Mouse (Mus musculus) brain, embryonic 14.5 days (tissue): ENCODE measurements at regions not wholly inside any gene's neighbourhood (a gene's known extent, or its start where the extent isn't known, plus 50 kb on each side); places are given as distances from the start of the nearest gene placed in this dataset.

Experiments used
- CTCF ChIP-seq: fragments of 200-500 bp; IDR thresholded peaks from 2 replicates; pipeline ENCODE4 v1.5.1; 2012; ENCODE audit warnings: inconsistent platforms, mild to moderate bottlenecking, moderate library complexity, borderline replicate concordance; ENCODE audit not compliant: insufficient read depth, insufficient read length; ENCODE audit errors: extremely low read depth
- POLR2A ChIP-seq: fragments of 200-500 bp; IDR thresholded peaks from 2 replicates; pipeline ENCODE4 v1.6.1; 2012; ENCODE audit warnings: mild to moderate bottlenecking, inconsistent platforms, borderline replicate concordance; ENCODE audit not compliant: poor library complexity, insufficient read depth, insufficient read length, severe bottlenecking; ENCODE audit errors: extremely low read depth

DNA sequence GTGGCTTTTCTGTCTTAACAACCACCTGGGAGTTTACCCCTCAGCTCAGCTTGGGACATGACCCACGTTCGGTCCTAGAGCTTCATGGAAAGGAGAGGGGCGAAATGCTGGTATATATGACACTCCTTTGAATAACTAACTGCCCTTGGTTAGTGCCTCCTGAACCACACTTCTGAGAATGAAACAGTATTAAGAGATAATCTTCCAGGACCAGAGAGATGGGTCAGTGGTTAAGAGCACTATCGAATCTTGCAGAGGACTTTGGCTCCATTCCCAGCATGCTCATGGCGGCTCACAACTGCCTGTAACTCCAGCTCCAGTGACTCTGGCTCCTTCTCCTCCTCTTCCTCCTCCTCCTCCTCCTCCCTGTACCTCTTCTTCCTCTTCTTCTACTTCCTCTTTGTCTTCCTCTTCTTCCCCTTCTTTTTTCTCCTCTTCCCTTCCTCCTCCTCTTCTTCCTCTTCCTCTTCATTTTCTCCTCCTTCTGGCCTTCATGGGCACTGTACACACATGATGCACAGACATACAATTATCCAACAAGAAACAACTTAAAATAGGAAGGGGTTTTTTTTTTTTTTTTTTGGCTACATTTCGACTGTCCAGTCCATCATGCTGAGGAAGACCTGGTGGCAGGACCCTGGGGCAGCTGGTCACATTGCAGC, 71.0 kb upstream of the Ctnnb1 start:
- TF ChIP-seq CTCF: no peak
- TF ChIP-seq POLR2A: no peak
